ENCODE assay signal across 9 mouse cellular contexts in genomic region chr15:84965575-84966360, GRCm38 (mm10). TPM values are rescaled to one million over a fixed set of nuclear protein-coding genes. Genes with fewer than 3 reads are reported as not detected.
DNase-seq lines count a peak whose midpoint lies in the region; ATAC-seq and TF ChIP-seq lines count a peak whose summit lies in the region.
"Had no signal": no experiment of that assay in that cellular context is flagged by ENCODE, and none has a peak within 500 bp of the region (broad histone marks: within the 10 kb centered on the region; RNA-seq: fewer than 3 reads in every experiment).

No protein-coding gene starts in this region.

- H3K27me3 ChIP-seq in kidney, embryonic 16.5 days (ENCODE audit: insufficient read depth, low read length) = no peaks in the 10 kb centered on the region
- H3K27me3 ChIP-seq in MEL (ENCODE audit: control insufficient read depth in 1 of 2, insufficient read depth in 2 of 2, low read length in 2 of 2) = no peaks in the 10 kb centered on the region
- H3K27me3 ChIP-seq in splenic B cell, adult 2 months (ENCODE audit: control insufficient read depth, insufficient read depth, low read length, poor library complexity, severe bottlenecking) = no peaks in the 10 kb centered on the region

- H3K9ac ChIP-seq in kidney, embryonic 16.5 days (replicated peaks; ENCODE audit: low read length) = no peak overlapping the region
- no peak overlapping the region for H3K9ac ChIP-seq in MEL (ENCODE audit: control insufficient read depth, low read depth, low read length, poor library complexity, severe bottlenecking)

- no peak overlapping the region for H3K4me3 ChIP-seq in kidney, embryonic 16.5 days (ENCODE audit: low read length)
- no peak overlapping the region for H3K4me3 ChIP-seq in MEL (ENCODE audit: control insufficient read depth in 1 of 2, insufficient read depth in 1 of 2, low read depth in 2 of 2, low read length in 2 of 2)

- H3K79me2 ChIP-seq in MEL (ENCODE audit: control insufficient read depth, insufficient read depth, low read length, poor library complexity) = no peaks in the 10 kb centered on the region

- no peaks in the 10 kb centered on the region for H3K9me3 ChIP-seq in kidney, embryonic 16.5 days (ENCODE audit: low read length)
- no peaks in the 10 kb centered on the region for H3K9me3 ChIP-seq in MEL (replicated peaks; ENCODE audit: insufficient read depth, low read length)

- 55% methylated on average over 7 of the region's 7 CpGs for WGBS in kidney, embryonic 16.5 days

- TF ChIP-seq CTCF in MEL (IDR thresholded peaks at IDR 0.05 in 2 of 3, conservative IDR thresholded peaks at IDR 0.05 in 1 of 3; ENCODE audit: control insufficient read depth in 1 of 3, insufficient read depth in 1 of 3, low read depth in 2 of 3, low read length in 3 of 3, poor library complexity in 1 of 3, severe bottlenecking in 1 of 3) = no peak

- TF ChIP-seq RAD21 in MEL (IDR thresholded peaks at IDR 0.05; ENCODE audit: low read depth, low read length) = no peak

- H3K4me2 ChIP-seq in kidney, embryonic 16.5 days (replicated peaks; ENCODE audit: low read depth, low read length) = no peak overlapping the region

- no peaks in the 10 kb centered on the region for H3K36me3 ChIP-seq in kidney, embryonic 16.5 days (ENCODE audit: insufficient read depth, low read length)
- no peaks in the 10 kb centered on the region for H3K36me3 ChIP-seq in MEL (ENCODE audit: control insufficient read depth in 1 of 2, insufficient read depth in 2 of 2, low read length in 2 of 2)
- no peaks in the 10 kb centered on the region for H3K36me3 ChIP-seq in splenic B cell, adult 2 months (ENCODE audit: control insufficient read depth, insufficient read depth, low read length, poor library complexity, severe bottlenecking)

- no peak for TF ChIP-seq POLR2A in MEL (IDR thresholded peaks at IDR 0.05; ENCODE audit: control insufficient read depth in 1 of 2, insufficient read depth in 1 of 2, low read depth in 1 of 2, low read length in 2 of 2, poor library complexity in 1 of 2)

- ATAC-seq in kidney, embryonic 16.5 days (ENCODE audit: low FRiP score, low TSS enrichment) = 0 out of 2 replicates have a peak, but pooled peaks have one; percentile 23

- H3K4me1 ChIP-seq in kidney, embryonic 16.5 days (ENCODE audit: insufficient read depth, low read length) = no peaks in the 10 kb centered on the region
- no peaks in the 10 kb centered on the region for H3K4me1 ChIP-seq in MEL (ENCODE audit: control insufficient read depth in 1 of 2, insufficient read depth in 2 of 2, low read length in 2 of 2)

- TF ChIP-seq EP300 in MEL (IDR thresholded peaks at IDR 0.05; ENCODE audit: low read depth in 1 of 2, low read length in 2 of 2) = no peak

- no peak overlapping the region for H3K27ac ChIP-seq in kidney, embryonic 16.5 days (ENCODE audit: low read length)
- H3K27ac ChIP-seq in MEL (ENCODE audit: control insufficient read depth, low read depth, low read length) = no peak overlapping the region
- H3K27ac ChIP-seq: macrophage had no signal

- no peak for DNase-seq in kidney, adult 9 months
- peak; percentile 66 for DNase-seq in MEL (ENCODE audit: low read depth, low spot score)
- peak; percentile 29 for DNase-seq in c-Kit-positive CD71-positive TER-119-negative erythroid progenitor cells, embryonic 14.5 days (ENCODE audit: low read depth)
- DNase-seq in kidney, postnatal 14 days = peak; percentile 59
- peak; percentile 74 for DNase-seq in splenic B cell, adult 2 months (ENCODE audit: low read depth, low spot score)
- DNase-seq in frontal cortex, postnatal 36 days (ENCODE audit: low spot score in 2 of 2) = no peak
- no peak for DNase-seq in heart, adult 9 months (ENCODE audit: low spot score in 2 of 2)

TF ChIP-seq in MEL, 35 proteins besides CTCF, POLR2A, EP300 and RAD21:
- no peak for TF ChIP-seq POLR2AphosphoS5 (IDR thresholded peaks at IDR 0.05; ENCODE audit: borderline replicate concordance, low read depth, low read length)
- TF ChIP-seq MXI1 (IDR thresholded peaks at IDR 0.05; ENCODE audit: low read depth, low read length) = peak; percentile 46; the same call in 1 of the 2 replicates
- no peak for TF ChIP-seq E2F4 (IDR thresholded peaks at IDR 0.05; ENCODE audit: borderline replicate concordance, low read depth, low read length)

RNA-seq across cellular contexts. Expression of gene 5031439G07Rik, which starts 22.6 kb away (rescaled TPM):
- polyA plus RNA-seq in kidney, embryonic 16.5 days (2015; fragmentation: Nextera tagmentation; extraction: Ambion mirVana) = 7.1 and 7.2 TPM in 2 replicates
- total RNA-seq in MEL (2012; rRNA removed) = 16.7 and 19.6 TPM in 2 replicates
- 10 to 100 TPM in 1 of 2 experiments, not detected in 1; 61.0 TPM for polyA plus RNA-seq in MEL (2012; ENCODE audit: insufficient read depth in 1 of 2, insufficient read length in 2 of 2, low read depth in 1 of 2, low replicate concordance in 2 of 2, missing spikeins in 1 of 2)

RNA-seq across cellular contexts. Expression of gene Nup50, which starts 42.6 kb away (rescaled TPM):
- 40.6 and 42.8 TPM in 2 replicates for polyA plus RNA-seq in kidney, embryonic 16.5 days (2015; fragmentation: Nextera tagmentation; extraction: Ambion mirVana)
- 54.7 and 55.9 TPM in 2 replicates for total RNA-seq in MEL (2012; rRNA removed)
- 10 to 100 TPM in 1 of 2 experiments, not detected in 1; 98.4 TPM for polyA plus RNA-seq in MEL (2012; ENCODE audit: insufficient read depth in 1 of 2, insufficient read length in 2 of 2, low read depth in 1 of 2, low replicate concordance in 2 of 2, missing spikeins in 1 of 2)

RNA-seq across cellular contexts. Expression of gene Gm29666, which starts 45.9 kb away (rescaled TPM):
- polyA plus RNA-seq in kidney, embryonic 16.5 days (2015; fragmentation: Nextera tagmentation; extraction: Ambion mirVana) = 0.50 and 0.95 TPM in 2 replicates
- total RNA-seq in MEL (2012; rRNA removed) = 0.42 and 0.49 TPM in 2 replicates
- under 1 TPM in 1 of 2 experiments, not detected in 1; 0.36 TPM for polyA plus RNA-seq in MEL (2012; ENCODE audit: insufficient read depth in 1 of 2, insufficient read length in 2 of 2, low read depth in 1 of 2, low replicate concordance in 2 of 2, missing spikeins in 1 of 2)

RNA-seq across cellular contexts. Expression of gene Upk3a, which starts 51.2 kb away (rescaled TPM):
- 65.9 and 74.8 TPM in 2 replicates for polyA plus RNA-seq in kidney, embryonic 16.5 days (2015; fragmentation: Nextera tagmentation; extraction: Ambion mirVana)
- total RNA-seq in MEL (2012; rRNA removed) = not detected in 2 replicates
- not detected for polyA plus RNA-seq in MEL (2012; ENCODE audit: insufficient read depth in 1 of 2, insufficient read length in 2 of 2, low read depth in 1 of 2, low replicate concordance in 2 of 2, missing spikeins in 1 of 2)
- polyA plus RNA-seq: macrophage had no signal

Comparison
In these comparisons a context has a peak if more than half of its experiments do, and no peak if none do; other contexts are left out.
1. DNase-seq: peak in MEL (single experiment), c-Kit-positive CD71-positive TER-119-negative erythroid progenitor cells, embryonic 14.5 days (single experiment), kidney, postnatal 14 days (single experiment) and splenic B cell, adult 2 months (single experiment); none in kidney, adult 9 months (single experiment), frontal cortex, postnatal 36 days (0 of 2) and heart, adult 9 months (0 of 2).